Mouse (Mus musculus): ENCODE data around the gene Slc34a1.

Slc34a1 gene

GRCm38 (mm10) chr13:55398088-55398487 lies at the start of gene Slc34a1:
Slc34a1 (plus strand) TSS chr13:55398187.
- DNase-seq (ENCODE audit: low spot score) = no peak

GRCm38 (mm10) chr13:55361145-55361544 lies 36.8 kb upstream of the Slc34a1 start:
- no peak for DNase-seq (ENCODE audit: low spot score)

- no peak for DNase-seq (ENCODE audit: low spot score)
Measured at GRCm38 (mm10) chr13:55361974-55362452, 36.0 kb upstream of the Slc34a1 start.

GRCm38 (mm10) chr13:55362453-55363060 lies 35.4 kb upstream of the Slc34a1 start, which contains the start of gene Lman2:
Lman2 (minus strand) TSS chr13:55362783.
- DNase-seq (ENCODE audit: low spot score) = peak; percentile 99

GRCm38 (mm10) chr13:55368401-55368800 lies 29.6 kb upstream of the Slc34a1 start:
- no peak for DNase-seq (ENCODE audit: low spot score)

GRCm38 (mm10) chr13:55369531-55370114 lies 28.4 kb upstream of the Slc34a1 start, which contains the start of gene Rgs14:
Rgs14 (plus strand) TSS chr13:55369732.
- peak; percentile 34 for DNase-seq (ENCODE audit: low spot score)

- no peak for DNase-seq (ENCODE audit: low spot score)
Measured at GRCm38 (mm10) chr13:55370234-55370633, 27.8 kb upstream of the Slc34a1 start.

GRCm38 (mm10) chr13:55371007-55371681 lies 26.8 kb upstream of the Slc34a1 start:
- no peak for DNase-seq (ENCODE audit: low spot score)

GRCm38 (mm10) chr13:55371740-55372139 lies 26.2 kb upstream of the Slc34a1 start:
- no peak for DNase-seq (ENCODE audit: low spot score)

- no peak for DNase-seq (ENCODE audit: low spot score)
Measured at GRCm38 (mm10) chr13:55374206-55374924, 23.6 kb upstream of the Slc34a1 start.

- no peak for DNase-seq (ENCODE audit: low spot score)
Measured at GRCm38 (mm10) chr13:55375877-55376276, 22.1 kb upstream of the Slc34a1 start.

GRCm38 (mm10) chr13:55378907-55379580 lies 18.9 kb upstream of the Slc34a1 start:
- no peak for DNase-seq (ENCODE audit: low spot score)

GRCm38 (mm10) chr13:55381790-55382189 lies 16.2 kb upstream of the Slc34a1 start:
- no peak for DNase-seq (ENCODE audit: low spot score)

GRCm38 (mm10) chr13:55390644-55391043 lies 7.3 kb upstream of the Slc34a1 start:
- no peak for DNase-seq (ENCODE audit: low spot score)

GRCm38 (mm10) chr13:55391626-55392029 lies 6.4 kb upstream of the Slc34a1 start:
- no peak for DNase-seq (ENCODE audit: low spot score)

GRCm38 (mm10) chr13:55392933-55393332 lies 5.1 kb upstream of the Slc34a1 start:
- no peak for DNase-seq (ENCODE audit: low spot score)

- no peak for DNase-seq (ENCODE audit: low spot score)
Measured at GRCm38 (mm10) chr13:55399300-55400038, 1.5 kb downstream of the Slc34a1 start.

GRCm38 (mm10) chr13:55400039-55400346 lies 2.0 kb downstream of the Slc34a1 start:
- DNase-seq (ENCODE audit: low spot score) = no peak

- DNase-seq (ENCODE audit: low spot score) = no peak
Measured at GRCm38 (mm10) chr13:55403266-55403665, 5.3 kb downstream of the Slc34a1 start.

- no peak for DNase-seq (ENCODE audit: low spot score)
Measured at GRCm38 (mm10) chr13:55403935-55404852, 6.2 kb downstream of the Slc34a1 start.

All from MN1 (cell line).